Mouse (Mus musculus): ENCODE data around the gene Acap2. TPM values are rescaled to one million over a fixed set of nuclear protein-coding genes. Genes with fewer than 3 reads are reported as not detected.

Gene Acap2
- polyA plus RNA-seq, 1 experiment from 2014 or later, result 10.3 TPM

DNA sequence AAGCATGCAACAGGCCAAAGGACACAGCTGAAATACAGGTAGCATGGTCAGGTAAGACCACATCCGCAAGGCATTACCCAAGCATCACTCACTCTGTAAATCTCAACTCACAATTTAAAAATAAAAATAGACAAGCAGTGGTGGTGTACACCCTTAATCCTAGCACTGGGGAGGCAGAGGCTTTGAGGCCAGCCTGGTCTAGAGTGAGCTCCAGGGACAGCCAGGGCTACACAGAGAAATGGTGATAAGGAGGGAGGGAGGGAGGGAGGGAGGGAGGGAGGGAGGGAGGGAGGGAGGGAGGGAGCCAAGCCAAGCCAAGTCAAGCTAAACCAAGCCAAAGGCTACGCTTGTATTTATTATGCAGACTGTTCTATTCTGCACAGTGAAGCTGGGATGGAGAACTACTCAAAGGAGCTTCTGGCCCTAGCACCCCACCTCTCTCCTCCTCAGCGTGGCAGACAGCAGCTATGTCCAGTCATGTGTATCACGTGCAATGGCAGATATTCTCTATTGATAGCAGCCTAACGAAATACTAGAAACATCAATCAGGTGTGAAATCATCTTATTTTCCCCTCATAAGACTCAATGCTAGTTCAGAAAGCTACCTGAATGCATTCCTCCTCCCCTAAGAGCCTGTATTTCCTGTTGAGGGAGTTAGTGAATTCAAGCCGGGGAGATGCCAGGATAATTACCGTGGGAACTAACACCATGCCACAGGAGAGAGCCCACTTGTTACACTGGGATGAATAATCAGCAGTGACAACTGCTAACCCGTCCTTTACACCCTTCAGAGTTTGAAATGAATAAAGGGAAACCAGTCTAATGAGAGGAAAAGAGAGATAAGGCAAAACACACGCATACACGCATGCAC is 33.8 kb downstream of the Acap2 start:
- no peak overlapping the region for H3K4me3 ChIP-seq
- no peaks in the 10 kb centered on the region for H3K27me3 ChIP-seq (replicated peaks)
- H3K36me3 ChIP-seq, result no peaks in the 10 kb centered on the region
- no peak overlapping the region for H3K4me2 ChIP-seq
- peaks cover 30% of the 10 kb centered on the region for H3K4me1 ChIP-seq
- no peaks in the 10 kb centered on the region for H3K9me3 ChIP-seq
- H3K9ac ChIP-seq, result no peak overlapping the region
- no peak overlapping the region for H3K27ac ChIP-seq (replicated peaks)
- no peak for ATAC-seq (ENCODE audit: extremely low read depth, insufficient number of reproducible peaks, low FRiP score, low TSS enrichment)
- 54% methylated on average over 10 of the region's 10 CpGs for WGBS

DNA sequence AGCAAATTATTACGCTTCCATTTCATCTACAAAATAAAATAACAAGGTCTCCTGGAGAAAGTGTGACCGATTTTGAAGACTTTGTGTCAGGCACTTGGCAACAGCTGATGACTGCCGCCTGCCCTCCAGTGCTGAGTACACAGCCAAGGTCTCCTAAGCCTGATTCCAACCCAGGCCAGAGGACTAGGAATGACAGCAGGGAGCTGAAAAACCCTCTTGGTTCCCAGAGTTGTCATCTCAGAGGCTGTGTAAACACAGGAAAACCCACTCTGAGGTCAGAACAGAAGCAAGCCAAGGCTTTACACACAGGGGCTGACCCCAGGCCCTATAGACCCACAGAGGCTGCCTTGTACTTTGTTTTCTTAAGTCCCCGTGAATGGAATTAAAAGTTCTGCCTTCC is 35.1 kb downstream of the Acap2 start:
- H3K27me3 ChIP-seq (replicated peaks), result no peaks in the 10 kb centered on the region
- H3K36me3 ChIP-seq, result no peaks in the 10 kb centered on the region
- no peaks in the 10 kb centered on the region for H3K9me3 ChIP-seq
- peak overlapping the region; percentile 8 for H3K27ac ChIP-seq (replicated peaks)
- H3K4me1 ChIP-seq, result peaks cover 30% of the 10 kb centered on the region
- H3K9ac ChIP-seq, result no peak overlapping the region
- H3K4me3 ChIP-seq, result no peak overlapping the region
- ATAC-seq (ENCODE audit: extremely low read depth, insufficient number of reproducible peaks, low FRiP score, low TSS enrichment), result no peak
- WGBS, result 59% methylated on average over 4 of the region's 4 CpGs
- H3K4me2 ChIP-seq, result no peak overlapping the region

DNA sequence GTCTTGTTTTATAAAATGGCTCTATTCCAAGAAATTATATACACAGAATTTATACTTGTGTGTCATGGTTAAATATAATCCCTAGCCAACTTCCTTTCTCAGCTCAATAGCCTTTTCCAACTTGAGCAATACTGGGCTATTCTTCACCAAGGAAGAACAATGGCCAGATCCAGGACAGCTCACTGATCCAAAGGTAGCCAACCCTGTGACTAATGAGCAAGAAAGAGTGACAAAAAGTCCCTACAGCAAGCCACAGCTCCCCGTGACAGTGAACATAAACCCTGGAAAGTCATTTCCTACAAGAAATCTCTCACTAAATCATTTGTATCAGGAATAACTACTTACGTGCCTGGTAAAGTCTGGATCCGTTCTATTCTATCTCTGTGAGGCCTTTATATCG is 35.6 kb downstream of the Acap2 start:
- H3K4me1 ChIP-seq, result peaks cover 30% of the 10 kb centered on the region
- H3K4me2 ChIP-seq, result no peak overlapping the region
- no peaks in the 10 kb centered on the region for H3K9me3 ChIP-seq
- no peaks in the 10 kb centered on the region for H3K36me3 ChIP-seq
- H3K4me3 ChIP-seq, result no peak overlapping the region
- ATAC-seq (ENCODE audit: extremely low read depth, insufficient number of reproducible peaks, low FRiP score, low TSS enrichment), result no peak
- H3K27ac ChIP-seq (replicated peaks), result no peak overlapping the region
- 76% methylated on average over 4 of the region's 4 CpGs for WGBS
- H3K9ac ChIP-seq, result no peak overlapping the region
- H3K27me3 ChIP-seq (replicated peaks), result no peaks in the 10 kb centered on the region

DNA sequence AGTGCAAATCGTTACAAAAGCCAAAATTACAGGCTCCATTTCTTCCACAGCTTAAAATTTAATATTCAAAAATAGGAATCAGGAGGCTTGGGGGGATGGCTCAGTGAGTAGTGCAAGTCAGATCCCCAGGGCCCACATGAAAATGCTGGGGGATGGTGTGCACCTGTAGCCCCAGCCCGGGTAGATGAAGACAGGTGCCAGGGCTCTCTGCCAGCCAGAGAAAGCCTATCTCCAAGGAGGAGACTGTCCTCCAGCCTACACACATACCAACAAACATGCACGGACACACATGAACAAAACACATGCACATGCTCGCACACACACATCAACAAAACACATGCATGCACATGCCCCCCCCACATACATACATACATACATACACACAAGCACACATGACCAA is 36.9 kb downstream of the Acap2 start:
- Histone ChIP-seq H3K9ac (no peak overlapping the region), H3K27ac (replicated peaks) (no peak overlapping the region), H3K4me1 (peaks cover 30% of the 10 kb centered on the region), H3K27me3 (replicated peaks) (no peaks in the 10 kb centered on the region), H3K36me3 (peaks cover 4% of the 10 kb centered on the region; the same call in 1 of the 2 replicates), H3K4me2 (no peak overlapping the region), H3K9me3 (no peaks in the 10 kb centered on the region), H3K4me3 (no peak overlapping the region)
- ATAC-seq (ENCODE audit: extremely low read depth, insufficient number of reproducible peaks, low FRiP score, low TSS enrichment), result no peak
- 87% methylated on average over 4 of the region's 4 CpGs for WGBS

DNA sequence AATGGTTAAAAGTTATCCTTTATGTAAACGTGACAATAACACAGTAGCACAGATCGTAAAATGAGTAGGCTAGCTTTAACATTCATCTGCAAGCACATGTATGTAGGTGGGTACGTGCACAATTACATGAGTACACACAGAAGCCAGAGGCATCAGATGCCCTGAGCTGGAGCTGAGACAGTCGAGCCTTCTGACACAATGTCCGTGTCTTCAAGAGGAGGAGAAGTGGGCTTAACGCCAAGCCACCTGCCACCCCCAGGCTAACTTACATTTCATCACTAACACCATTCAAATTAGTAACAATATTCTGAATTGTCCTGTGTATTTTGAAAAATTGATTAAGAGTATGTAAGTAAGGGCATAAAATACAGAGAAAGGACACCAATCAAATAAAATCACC is 40.6 kb downstream of the Acap2 start:
- 64% methylated on average over 6 of the region's 6 CpGs for WGBS
- H3K27me3 ChIP-seq (replicated peaks), result no peaks in the 10 kb centered on the region
- no peak overlapping the region for H3K4me3 ChIP-seq
- peaks cover 6% of the 10 kb centered on the region; the same call in 1 of the 2 replicates for H3K4me1 ChIP-seq
- H3K4me2 ChIP-seq, result no peak overlapping the region
- H3K27ac ChIP-seq (replicated peaks), result no peak overlapping the region
- no peak overlapping the region for H3K9ac ChIP-seq
- H3K9me3 ChIP-seq, result peaks cover 15% of the 10 kb centered on the region; the same call in 1 of the 2 replicates
- no peak for ATAC-seq (ENCODE audit: extremely low read depth, insufficient number of reproducible peaks, low FRiP score, low TSS enrichment)
- peaks cover 38% of the 10 kb centered on the region for H3K36me3 ChIP-seq

DNA sequence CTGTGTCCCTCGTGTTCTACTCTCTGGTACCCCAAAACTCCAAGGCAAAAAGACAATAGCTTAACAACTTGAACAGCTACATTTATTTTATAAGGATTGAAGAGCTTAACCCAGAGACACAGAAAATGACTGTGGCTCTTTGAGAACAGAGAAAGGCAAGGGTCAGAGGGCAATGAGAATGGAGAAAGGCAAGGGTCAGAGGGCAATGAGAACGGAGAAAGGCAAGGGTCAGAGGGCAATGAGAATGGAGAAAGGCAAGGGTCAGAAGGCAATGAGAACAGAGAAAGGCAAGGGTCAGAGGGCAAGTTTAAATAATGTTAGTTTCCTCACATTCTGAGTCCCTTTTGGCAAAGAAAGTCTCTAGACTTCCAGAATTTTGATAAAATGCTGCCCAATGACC is 41.6 kb downstream of the Acap2 start:
- Histone ChIP-seq H3K27me3 (replicated peaks) (no peaks in the 10 kb centered on the region), H3K36me3 (peaks cover 48% of the 10 kb centered on the region), H3K27ac (replicated peaks) (no peak overlapping the region), H3K4me2 (no peak overlapping the region), H3K9ac (no peak overlapping the region), H3K4me3 (no peak overlapping the region), H3K9me3 (peaks cover 15% of the 10 kb centered on the region; the same call in 1 of the 2 replicates), H3K4me1 (no peaks in the 10 kb centered on the region)
- 67% methylated on average over 2 of the region's 2 CpGs for WGBS
- no peak for ATAC-seq (ENCODE audit: extremely low read depth, insufficient number of reproducible peaks, low FRiP score, low TSS enrichment)

DNA sequence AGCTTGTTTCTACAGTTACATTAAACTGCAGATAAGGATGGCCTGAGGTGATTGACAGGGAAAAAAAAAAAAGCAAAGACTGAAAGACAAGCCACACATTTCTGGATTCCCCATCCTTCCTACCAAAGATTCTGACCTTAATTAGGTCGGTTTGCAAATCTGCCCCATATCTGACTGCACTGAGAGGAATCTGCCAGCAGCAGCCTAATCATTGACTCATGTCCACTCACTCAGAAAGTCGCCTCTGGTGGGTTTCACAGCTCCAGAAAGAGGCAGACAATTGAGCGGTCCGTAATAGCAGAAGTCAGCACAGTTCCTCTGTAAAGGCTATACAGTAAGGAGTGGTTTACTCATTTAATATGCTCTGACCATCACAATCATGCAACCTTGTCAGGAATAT is 51.2 kb downstream of the Acap2 start:
- Histone ChIP-seq H3K27ac (replicated peaks) (no peak overlapping the region), H3K27me3 (replicated peaks) (no peaks in the 10 kb centered on the region), H3K4me1 (no peaks in the 10 kb centered on the region), H3K4me2 (no peak overlapping the region), H3K9ac (no peak overlapping the region), H3K9me3 (no peaks in the 10 kb centered on the region), H3K4me3 (no peak overlapping the region), H3K36me3 (peaks cover 40% of the 10 kb centered on the region)
- no peak for ATAC-seq (ENCODE audit: extremely low read depth, insufficient number of reproducible peaks, low FRiP score, low TSS enrichment)
- WGBS, result 78% methylated on average over 4 of the region's 4 CpGs

DNA sequence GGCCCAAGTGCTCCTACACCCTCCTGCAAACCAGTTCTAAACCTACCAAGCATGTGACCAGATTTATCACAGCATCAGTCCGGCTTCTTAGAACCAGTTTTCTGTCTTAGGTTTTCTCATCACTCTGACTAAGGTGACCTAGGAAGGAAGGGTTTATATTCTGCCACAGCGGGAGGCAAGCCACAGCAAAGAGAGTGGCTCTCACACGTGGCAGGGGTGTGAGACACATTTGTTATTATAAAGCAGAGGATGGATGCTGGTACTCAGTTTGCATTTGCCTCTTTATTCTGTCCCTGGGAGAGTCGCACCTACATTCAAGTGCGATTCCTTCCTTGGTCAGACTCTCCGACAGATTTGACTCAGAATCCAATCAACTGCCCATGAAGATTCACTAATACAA is 52.2 kb downstream of the Acap2 start:
- 74% methylated on average over 6 of the region's 6 CpGs for WGBS
- ATAC-seq (ENCODE audit: extremely low read depth, insufficient number of reproducible peaks, low FRiP score, low TSS enrichment), result no peak
- H3K4me2 ChIP-seq, result no peak overlapping the region
- peaks cover 30% of the 10 kb centered on the region for H3K36me3 ChIP-seq
- H3K27ac ChIP-seq (replicated peaks), result no peak overlapping the region
- H3K27me3 ChIP-seq (replicated peaks), result no peaks in the 10 kb centered on the region
- no peaks in the 10 kb centered on the region for H3K4me1 ChIP-seq
- no peak overlapping the region for H3K9ac ChIP-seq
- H3K4me3 ChIP-seq, result no peak overlapping the region
- H3K9me3 ChIP-seq, result no peaks in the 10 kb centered on the region

DNA sequence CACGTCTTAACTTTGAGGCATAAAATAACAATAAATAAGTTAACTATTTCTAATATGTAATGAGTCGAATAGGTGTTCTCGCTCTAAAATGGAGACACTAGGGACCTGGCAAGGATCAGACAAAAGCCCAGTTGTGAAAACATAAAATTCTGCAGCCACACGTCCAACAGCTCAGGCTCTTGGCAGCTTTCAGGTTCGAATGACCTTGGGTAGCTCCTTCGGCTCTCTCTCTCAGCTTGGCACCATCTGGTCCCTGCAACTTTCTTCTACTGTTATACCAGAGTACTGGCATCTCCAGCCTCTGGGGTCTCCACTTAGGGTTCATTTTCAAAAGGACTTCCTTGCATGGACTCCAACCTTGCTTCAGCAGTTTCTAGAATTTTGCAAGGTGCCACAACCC is 53.3 kb downstream of the Acap2 start:
- H3K27me3 ChIP-seq (replicated peaks), result no peaks in the 10 kb centered on the region
- H3K27ac ChIP-seq (replicated peaks), result no peak overlapping the region
- no peak overlapping the region for H3K4me2 ChIP-seq
- H3K9ac ChIP-seq, result no peak overlapping the region
- H3K9me3 ChIP-seq, result no peaks in the 10 kb centered on the region
- H3K4me1 ChIP-seq, result no peaks in the 10 kb centered on the region
- 79% methylated on average over 6 of the region's 6 CpGs for WGBS
- peaks cover 24% of the 10 kb centered on the region for H3K36me3 ChIP-seq
- no peak for ATAC-seq (ENCODE audit: extremely low read depth, insufficient number of reproducible peaks, low FRiP score, low TSS enrichment)
- no peak overlapping the region for H3K4me3 ChIP-seq

DNA sequence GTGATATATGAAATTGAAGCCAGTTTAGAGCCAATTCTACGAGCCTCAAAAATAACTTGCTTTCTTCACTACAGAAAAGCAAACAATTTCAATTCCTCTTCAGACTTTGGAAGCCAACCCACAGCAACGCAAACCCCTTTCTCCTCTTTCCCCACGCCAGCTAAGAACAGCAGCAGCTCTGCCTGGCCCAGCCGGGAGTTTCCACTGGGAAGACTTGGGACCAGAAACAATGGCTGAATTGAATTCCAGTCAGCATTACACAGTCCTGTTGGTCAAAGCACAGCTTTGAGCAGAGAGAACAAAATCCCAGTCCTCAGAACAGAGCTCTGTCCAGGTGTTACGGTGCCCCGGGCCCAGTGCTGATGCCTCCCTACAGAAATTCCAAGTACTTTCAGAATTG is 59.1 kb downstream of the Acap2 start:
- no peaks in the 10 kb centered on the region for H3K4me1 ChIP-seq
- 73% methylated on average over 6 of the region's 6 CpGs for WGBS
- no peak overlapping the region for H3K9ac ChIP-seq
- no peaks in the 10 kb centered on the region for H3K9me3 ChIP-seq
- no peak overlapping the region for H3K4me3 ChIP-seq
- H3K36me3 ChIP-seq, result peaks cover 30% of the 10 kb centered on the region
- no peak overlapping the region for H3K4me2 ChIP-seq
- no peak overlapping the region for H3K27ac ChIP-seq (replicated peaks)
- no peak for ATAC-seq (ENCODE audit: extremely low read depth, insufficient number of reproducible peaks, low FRiP score, low TSS enrichment)
- no peaks in the 10 kb centered on the region for H3K27me3 ChIP-seq (replicated peaks)

DNA sequence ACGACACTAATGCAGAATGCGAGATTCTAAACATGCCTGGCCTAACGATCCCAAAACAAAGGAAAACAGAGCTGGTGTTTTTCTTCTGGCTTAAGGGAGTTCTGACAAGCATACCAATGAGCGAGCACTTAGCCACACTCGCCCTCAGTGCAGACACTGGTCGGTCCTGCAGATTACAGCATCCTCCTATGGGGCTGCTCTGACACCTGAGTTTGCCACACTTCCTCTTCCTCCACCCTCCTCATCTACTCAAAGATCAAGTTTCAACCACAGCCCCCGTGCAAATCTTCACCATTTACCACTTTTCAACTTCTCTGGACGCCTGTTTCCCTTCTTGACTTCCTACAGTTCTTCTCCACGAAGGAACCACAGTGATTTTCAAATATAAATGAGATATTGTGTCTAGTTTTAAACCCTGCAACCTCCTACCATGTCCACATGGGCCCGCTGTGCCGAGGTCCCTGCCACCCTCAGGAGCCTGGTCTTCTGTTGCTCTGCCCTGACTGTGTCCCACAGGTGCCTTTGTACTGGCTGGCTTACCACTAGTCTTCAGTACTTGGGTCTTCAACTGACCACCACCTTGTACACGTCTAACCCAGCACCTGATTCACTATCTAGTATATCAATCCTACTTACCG is 64.3 kb downstream of the Acap2 start:
- Histone ChIP-seq H3K36me3 (peaks cover 59% of the 10 kb centered on the region), H3K4me3 (no peak overlapping the region), H3K9me3 (no peaks in the 10 kb centered on the region), H3K27me3 (replicated peaks) (no peaks in the 10 kb centered on the region), H3K4me2 (no peak overlapping the region), H3K27ac (replicated peaks) (no peak overlapping the region), H3K9ac (no peak overlapping the region), H3K4me1 (no peaks in the 10 kb centered on the region)
- 73% methylated on average over 13 of the region's 13 CpGs for WGBS
- no peak for ATAC-seq (ENCODE audit: extremely low read depth, insufficient number of reproducible peaks, low FRiP score, low TSS enrichment)

DNA sequence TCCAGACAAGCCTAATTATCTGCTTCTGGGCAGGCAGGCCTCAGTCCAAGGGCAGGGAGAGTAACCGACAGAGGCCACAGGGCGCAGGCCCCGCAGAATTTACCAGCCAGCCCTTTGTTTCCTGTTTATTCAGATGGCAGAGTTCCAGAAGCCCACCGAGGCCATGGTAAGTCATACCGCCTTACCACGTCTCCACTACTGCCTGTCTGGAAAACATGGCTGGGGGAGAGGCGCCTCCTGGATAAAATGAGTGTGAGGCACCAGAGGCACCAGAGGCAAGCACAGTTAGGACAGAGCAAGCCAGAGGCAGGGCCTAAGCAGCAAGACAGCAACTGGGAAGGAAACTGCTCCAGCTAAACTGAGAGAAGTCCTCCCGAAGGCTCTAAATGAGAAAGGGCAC is 65.5 kb downstream of the Acap2 start:
- Histone ChIP-seq H3K27me3 (replicated peaks) (no peaks in the 10 kb centered on the region), H3K27ac (replicated peaks) (peak overlapping the region; percentile 50), H3K4me1 (no peaks in the 10 kb centered on the region), H3K36me3 (peaks cover 70% of the 10 kb centered on the region), H3K9me3 (no peaks in the 10 kb centered on the region), H3K9ac (no peak overlapping the region), H3K4me2 (no peak overlapping the region), H3K4me3 (no peak overlapping the region)
- no peak for ATAC-seq (ENCODE audit: extremely low read depth, insufficient number of reproducible peaks, low FRiP score, low TSS enrichment)
- WGBS, result 59% methylated on average over 8 of the region's 8 CpGs
